Mouse (Mus musculus) layer of hippocampus, postnatal 14 days (tissue): ENCODE results near the gene Gm19935. TPM values are rescaled to one million over a fixed set of nuclear protein-coding genes. Genes with fewer than 3 reads are reported as not detected.

Experiments
- microRNA-seq, 2 experiments: library from miRNA; unstranded; fragments of <30 nt; microRNA quantifications; one replicate each; pipeline ENCODE4 v1.2.0; 2021
- total RNA-seq, 2 experiments: library from RNA; stranded (reverse); gene quantifications; 2 replicates each; pipeline ENCODE4 v1.2.3; 2021

Gm19935 gene
- total RNA-seq, 2 experiments from 2014 or later = 2.3 to 5.2 TPM

Small RNA genes within 50 kb of the gene (microRNA-seq; reads per million reads assigned to microRNA genes)
- gene Gm44382 = 0 reads per million in 2 experiments

Other genes with a start within 250 kb of the Gm19935 start
- 100 to 1,000 TPM; 233 to 237 TPM for gene Chd9, start 11.0 kb upstream of the Gm19935 start, total RNA-seq